Mouse (Mus musculus): Measurements from ENCODE around the gene Auh. TPM values are rescaled to one million over a fixed set of nuclear protein-coding genes. Genes with fewer than 3 reads are reported as not detected.

The Auh gene
- total and polyA plus RNA-seq, 3 experiments: 36.9 to 135 (median 119) TPM

DNA sequence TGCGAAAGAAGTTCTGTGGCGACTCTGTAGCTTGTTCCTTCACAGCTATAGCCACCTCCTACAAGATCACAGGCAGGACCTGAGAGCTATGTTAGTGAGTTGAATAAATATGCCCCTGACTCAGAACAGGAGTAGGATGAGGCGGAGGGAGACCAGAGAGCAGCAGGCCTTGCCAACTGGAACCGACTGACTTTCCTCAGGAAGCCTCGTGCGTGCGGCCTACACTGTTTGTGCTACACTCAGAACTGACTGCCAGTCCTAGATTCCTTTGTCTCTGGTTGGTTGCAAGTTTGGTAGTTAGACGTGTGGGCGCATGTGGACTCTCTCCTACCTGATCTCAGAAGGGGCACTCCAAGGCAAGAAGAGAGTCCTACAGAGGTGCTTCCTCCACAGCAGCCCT lies 50.2 kb downstream of the Auh start:
- DNase-seq: no peak

- DNase-seq: no peak
Measured at GRCm38 (mm10) chr13:52878823-52879222, 50.7 kb downstream of the Auh start.

- DNase-seq: peak; percentile 48
Measured at GRCm38 (mm10) chr13:52875541-52876325, 53.7 kb downstream of the Auh start.

DNA sequence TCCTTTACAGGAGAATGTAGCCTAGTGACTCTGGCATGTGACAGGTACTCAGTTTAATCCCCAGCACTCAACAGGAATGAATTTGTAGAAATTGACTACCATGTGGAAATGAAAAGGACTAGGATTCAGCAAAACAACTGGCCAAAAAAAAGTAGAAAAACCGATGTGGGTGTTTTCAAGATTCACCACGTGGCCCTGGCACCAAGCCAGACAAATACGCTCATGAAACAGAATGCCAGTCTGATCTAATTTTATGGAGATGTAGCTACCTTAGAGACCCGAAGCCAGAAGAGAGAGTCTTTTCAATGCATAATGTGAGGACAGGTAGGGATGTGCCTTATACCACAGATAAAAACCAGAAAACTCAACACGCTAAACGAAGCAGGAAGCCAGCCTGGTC lies 54.4 kb downstream of the Auh start:
- no peak for DNase-seq

DNA sequence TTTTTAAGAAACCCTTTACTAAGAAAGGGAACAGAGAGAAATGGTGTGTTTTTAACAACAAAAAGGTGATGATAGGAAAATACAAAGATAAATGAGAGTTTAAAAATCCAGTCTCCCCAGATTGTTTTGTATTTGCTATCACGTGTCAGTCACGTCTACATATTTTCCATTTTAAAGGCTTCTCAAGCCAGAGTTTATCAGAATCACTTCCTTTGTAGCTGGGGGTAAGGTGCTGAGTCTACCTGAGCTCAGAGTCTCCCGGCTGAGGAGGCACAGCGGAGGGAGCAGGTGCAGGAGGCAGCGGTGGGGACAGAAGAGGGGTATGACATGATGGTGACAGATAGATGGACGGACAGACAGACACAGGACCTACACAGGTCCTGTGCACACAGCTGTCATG lies 55.1 kb downstream of the Auh start:
- DNase-seq: no peak

DNA sequence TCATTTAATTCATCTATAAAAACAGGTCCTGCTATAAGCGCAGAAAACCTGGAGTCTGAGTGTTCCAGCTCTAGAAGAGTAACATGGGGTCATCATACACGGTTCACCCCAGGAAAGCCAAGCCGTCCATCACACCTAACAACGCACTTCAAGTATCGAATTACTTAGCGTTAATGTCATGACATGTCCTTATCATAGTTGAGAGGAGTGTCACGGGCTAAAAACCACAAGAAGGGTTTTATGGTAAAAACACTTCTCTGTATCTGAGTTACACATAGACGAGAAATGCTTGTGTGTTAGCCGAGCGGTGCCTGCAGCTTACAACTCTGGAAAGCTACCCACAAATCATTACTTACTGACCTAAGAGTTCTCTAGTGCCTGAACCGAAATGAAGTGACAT lies 55.6 kb downstream of the Auh start:
- DNase-seq: no peak

DNA sequence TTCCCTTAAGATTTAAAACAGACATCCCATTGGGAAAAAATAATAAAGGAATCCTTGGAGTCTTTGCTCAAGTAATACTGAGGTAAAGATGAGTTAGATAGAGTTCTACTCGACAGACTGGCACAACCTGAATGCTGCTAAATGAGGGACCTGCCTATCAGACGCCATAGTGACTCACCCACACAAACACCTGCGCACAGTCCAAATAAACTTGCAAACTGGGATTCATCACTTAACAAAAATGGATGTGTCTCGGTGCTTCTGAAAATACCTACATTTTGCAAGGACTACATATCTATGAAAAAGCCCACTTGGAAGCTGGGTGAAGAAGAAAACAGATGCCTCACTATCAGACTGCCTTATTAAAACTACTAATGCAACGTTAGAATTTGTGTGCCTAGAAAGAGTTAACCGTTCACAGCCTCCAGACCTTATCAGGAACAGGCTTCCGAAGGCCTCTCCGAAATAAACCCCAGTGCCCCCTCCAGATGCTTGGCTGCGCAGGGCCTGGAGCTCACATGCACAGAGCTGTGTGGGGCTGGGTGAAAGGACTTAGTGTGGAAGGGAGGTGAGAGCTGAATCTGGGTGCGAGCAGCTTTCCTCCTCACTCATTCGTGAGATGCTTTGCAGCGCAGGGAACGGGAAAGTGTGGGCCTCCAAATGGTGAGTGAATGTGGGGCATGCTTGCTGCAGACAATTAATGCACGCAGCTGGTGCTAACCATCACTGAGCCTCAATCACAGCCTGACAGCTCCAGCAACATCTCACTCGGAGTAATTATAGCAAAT lies 63.3 kb downstream of the Auh start:
- DNase-seq: no peak

- DNase-seq: no peak
Measured at GRCm38 (mm10) chr13:52863436-52863835, 66.0 kb downstream of the Auh start.

- no peak for DNase-seq
Measured at GRCm38 (mm10) chr13:52860006-52860685, 69.3 kb downstream of the Auh start.

DNA sequence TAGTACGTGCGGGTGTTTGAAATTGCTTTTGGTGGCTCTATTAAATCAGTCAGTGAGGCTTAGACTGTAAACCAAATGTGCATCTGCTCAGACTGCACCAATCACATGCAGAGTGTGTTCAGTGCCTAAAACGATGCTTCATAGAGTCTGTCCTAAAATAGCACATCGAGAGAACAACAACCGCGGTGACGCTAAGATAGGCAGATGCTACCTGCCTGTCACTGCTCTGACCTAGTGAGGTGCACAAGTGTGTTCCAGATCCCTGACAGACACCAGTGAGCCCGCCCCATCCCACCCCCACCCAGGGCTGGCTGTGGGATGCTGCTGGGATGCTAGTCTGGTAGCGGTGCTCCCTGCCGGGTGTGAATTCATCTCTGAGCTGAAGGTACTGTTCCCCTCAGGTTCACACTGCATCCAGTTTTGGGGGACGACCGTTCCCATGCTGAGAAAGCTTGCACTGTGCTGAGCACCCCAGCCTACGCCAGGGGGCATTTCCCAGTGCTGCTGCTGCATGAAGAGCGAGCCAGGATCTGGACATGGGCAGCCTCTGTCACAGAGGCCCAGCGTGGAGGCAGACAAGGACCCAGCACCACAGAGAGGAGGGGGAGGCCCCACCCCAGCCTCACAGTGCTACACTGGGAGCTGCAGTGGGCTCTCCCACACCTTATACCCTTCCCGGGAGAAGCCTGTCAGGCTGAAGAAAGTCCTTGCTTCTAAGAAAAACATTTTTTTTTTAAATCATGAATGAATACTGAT lies 70.2 kb downstream of the Auh start:
- no peak for DNase-seq

DNA sequence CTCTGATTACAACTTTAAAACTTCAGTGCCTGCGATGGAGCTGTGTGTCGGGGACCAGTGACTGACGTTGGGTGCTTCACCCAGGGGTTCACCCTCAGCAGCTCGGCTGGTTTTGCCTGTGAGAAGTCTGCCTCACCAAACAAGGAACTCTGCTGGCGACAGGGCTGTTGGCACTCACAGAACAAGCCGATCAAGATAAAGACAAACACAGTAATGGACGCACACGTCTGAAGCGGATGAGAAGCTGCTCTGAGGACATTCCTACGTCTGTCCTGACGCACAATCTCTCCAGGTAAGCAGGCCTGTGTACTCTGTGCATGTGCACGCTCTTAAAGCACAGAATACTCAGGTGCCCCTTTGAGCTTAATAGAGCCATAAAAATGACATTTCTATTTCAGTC lies 71.1 kb downstream of the Auh start:
- DNase-seq: no peak

- no peak for DNase-seq
Measured at GRCm38 (mm10) chr13:52857781-52858180, 71.7 kb downstream of the Auh start.

DNA sequence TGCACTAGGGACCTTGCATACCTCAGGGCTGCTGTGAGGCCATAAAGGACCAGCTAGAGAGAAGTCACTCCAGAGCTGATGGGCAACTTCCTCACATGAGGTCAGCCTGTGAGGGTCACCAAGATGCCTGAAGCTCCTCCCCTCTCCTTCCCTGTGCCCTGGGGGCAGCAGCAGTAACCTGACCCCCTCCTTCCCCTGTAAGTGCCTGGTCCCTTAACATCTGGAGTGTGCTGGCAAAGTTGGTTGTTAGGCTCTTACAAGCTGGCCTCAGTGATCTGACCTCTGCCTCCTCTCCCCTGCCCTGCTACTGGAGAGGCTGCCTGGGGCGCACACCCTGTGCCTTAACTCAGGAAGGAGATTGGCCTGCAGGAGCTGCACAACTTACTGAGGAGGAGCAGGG lies 75.9 kb downstream of the Auh start:
- DNase-seq: no peak

- DNase-seq: no peak
Measured at GRCm38 (mm10) chr13:52851886-52852285, 77.6 kb downstream of the Auh start.

- DNase-seq: no peak
Measured at GRCm38 (mm10) chr13:52850024-52850723, 79.3 kb downstream of the Auh start.

DNA sequence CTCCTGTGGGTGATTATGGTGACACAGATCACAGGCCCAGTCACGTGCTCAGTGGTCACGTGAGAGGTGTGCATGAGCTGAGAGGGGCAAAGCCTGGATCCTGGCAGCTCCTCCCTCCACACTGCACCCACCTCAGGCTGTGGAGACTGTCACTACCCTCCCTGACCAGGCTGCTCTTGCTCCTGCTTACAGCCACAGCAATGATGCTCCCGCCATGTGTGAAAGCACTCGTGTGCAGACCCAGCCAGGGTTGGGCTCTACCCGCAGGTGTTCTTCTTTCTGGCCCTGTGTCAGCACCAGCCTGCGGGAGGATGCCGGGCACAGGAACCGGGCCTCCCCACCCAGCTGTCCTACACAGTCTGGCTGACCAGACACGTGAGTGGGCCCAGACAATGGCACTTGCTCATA lies 80.1 kb downstream of the Auh start:
- no peak for DNase-seq

- DNase-seq: peak; percentile 22
Measured at GRCm38 (mm10) chr13:52847481-52847880, 82.0 kb downstream of the Auh start.

GRCm38 (mm10) chr13:52847071-52847470 lies 82.4 kb downstream of the Auh start:
- peak; percentile 55 for DNase-seq

GRCm38 (mm10) chr13:52845618-52846017 lies 83.9 kb downstream of the Auh start:
- DNase-seq: no peak

- peak; percentile 42 for DNase-seq
Measured at GRCm38 (mm10) chr13:52843536-52844178, 85.8 kb downstream of the Auh start.

GRCm38 (mm10) chr13:52836231-52836630 lies 93.2 kb downstream of the Auh start:
- no peak for DNase-seq
